Mouse (Mus musculus) urinary bladder, postnatal 25 days (tissue): ENCODE measurements around the gene Rab3ip.

Source experiments
- DNase-seq: peaks from one replicate; pipeline ENCODE4 v3.0.0; 2022; ENCODE audit warnings: low spot score

Rab3ip gene

DNA sequence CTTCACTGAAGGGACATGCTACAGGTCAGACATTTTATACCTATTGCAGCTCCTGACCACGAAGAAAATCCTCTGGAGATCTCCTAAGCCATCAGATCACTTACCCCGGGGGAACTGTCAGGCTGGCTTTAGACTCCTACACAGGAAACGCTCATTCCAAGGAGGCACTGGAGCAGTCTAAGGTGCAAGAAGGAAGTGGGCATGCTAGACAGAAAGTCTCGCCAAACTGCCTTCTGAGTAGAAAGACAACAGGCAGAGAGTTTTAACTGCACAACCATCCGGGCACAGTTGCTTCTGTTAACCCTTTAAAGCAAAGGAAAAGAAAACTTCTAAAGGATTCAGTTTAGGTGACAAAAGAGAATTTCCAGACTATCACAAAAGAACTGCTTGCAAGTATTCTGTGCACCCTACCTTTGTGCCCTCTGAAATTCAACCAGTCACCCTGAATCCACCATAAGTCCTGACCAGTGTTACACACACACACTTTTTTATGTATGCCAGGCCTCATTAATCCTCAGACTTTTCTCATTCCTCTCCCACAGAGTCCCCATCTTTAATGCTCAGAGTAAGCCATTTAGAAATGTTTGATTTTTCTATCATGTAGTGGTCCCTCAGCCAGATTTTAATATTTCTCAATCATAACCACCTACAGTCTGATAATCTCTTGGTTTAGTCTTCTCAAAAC is 7.4 kb upstream of the Rab3ip start:
- no peak for DNase-seq

GRCm38 (mm10) chr10:116956483-116957158 is 6.1 kb upstream of the Rab3ip start:
- DNase-seq = no peak

GRCm38 (mm10) chr10:116955191-116955590 is 4.6 kb upstream of the Rab3ip start:
- DNase-seq = no peak

DNA sequence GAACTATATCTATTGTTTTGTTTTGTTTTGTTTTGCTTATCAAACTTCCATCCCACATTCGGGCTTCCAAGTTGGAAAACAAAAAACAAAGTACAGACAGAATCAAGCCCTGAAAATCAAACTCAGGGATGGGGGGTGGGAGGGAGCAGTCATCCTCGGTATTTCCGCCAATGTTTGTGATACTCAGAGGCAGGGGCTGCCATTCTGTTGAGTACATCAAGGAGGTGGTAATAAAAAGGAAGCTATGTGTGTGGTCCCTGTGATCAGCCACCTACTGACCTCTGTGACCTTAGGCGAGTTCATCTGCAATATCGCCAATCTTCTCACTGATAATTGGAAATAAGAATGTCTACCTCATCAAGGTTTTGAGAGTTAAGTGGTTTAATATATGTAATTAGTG is 317 bp upstream of the Rab3ip start:
- DNase-seq = no peak

- peak; percentile 22 for DNase-seq
These were observed 1.2 kb downstream of the Rab3ip start for GRCm38 (mm10) chr10:116949111-116950008.

- DNase-seq = no peak
These were observed 2.2 kb downstream of the Rab3ip start for GRCm38 (mm10) chr10:116948414-116948813.

DNA sequence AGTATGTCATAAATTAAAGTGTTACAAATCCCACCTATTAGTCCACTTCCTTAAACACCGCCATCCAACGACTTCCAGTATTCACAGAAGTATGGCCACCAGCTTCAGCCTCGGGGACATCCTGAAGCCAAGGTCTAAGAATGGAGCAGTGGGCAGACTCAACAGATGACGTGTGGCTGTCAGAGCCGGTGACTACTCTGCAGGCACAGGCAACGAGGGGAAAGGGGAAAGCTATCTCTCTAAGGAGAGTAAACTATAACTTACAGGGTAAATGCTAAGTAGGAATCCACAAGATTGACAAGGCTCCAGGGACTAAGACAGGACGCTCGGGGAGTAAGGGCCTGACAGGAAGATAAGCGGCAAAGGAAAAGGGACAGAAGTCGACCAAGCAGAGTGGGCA is 5.6 kb downstream of the Rab3ip start:
- no peak for DNase-seq

DNA sequence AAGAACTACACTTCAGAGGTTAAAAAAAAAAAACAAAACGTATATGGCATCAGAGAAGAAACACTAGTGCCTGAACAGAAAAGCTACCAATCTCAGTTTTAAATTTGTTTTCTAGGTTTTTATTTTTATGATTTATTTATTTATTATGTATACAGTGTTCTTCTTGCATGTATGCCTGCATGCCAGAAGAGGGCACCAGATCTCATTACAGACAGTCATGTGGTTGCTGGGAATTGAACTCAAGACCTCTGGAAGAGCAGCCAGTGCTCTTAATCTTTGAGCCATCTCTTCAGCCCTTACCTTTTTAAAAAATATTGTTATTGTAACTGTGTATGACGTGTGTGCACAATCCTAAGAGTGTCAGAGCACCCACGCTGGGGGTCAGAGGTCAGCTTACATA is 6.4 kb downstream of the Rab3ip start:
- DNase-seq = no peak

- no peak for DNase-seq
These were observed 7.5 kb downstream of the Rab3ip start for GRCm38 (mm10) chr10:116943025-116943424.

- DNase-seq = no peak
These were observed 15.5 kb downstream of the Rab3ip start for GRCm38 (mm10) chr10:116935028-116935427.

DNA sequence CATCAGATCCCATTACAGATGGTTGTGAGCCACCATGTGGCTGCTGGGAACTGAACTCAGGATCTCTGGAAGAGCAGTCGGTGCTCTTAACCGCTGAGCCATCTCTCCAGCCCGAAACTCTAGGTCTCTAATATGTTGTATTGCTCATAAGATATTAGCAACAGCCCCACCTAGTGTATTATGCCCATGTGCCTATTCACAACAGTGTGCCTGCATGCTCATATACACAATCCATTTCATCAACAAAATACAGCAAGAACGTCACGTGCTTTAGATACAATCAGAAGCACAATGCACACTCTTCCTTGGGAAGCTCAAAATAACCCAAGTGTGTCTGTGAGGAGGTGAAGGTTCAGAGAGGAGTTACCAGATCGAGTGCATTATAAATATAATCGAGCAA is 16.8 kb downstream of the Rab3ip start:
- DNase-seq = no peak

DNA sequence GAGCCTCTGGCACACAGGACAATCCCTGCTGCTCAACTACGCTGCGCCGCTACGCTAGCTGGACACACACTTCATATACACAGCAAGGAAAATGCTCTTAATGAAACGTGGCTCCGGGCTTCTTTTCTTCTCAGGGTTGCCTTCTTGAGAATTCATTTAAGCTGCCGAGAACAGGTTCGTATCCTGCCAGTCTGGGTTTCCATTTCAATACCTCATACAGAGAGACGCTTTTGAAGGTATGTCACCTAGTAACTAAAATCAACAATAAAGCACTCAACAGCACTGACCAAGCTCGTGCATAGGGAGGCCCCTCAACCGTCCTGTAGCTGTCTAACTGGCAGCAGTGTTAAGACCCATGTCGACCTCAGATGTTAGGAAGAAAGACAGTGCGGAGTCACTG is 18.2 kb downstream of the Rab3ip start:
- DNase-seq = no peak

GRCm38 (mm10) chr10:116931497-116932179 is 18.9 kb downstream of the Rab3ip start:
- no peak for DNase-seq

DNA sequence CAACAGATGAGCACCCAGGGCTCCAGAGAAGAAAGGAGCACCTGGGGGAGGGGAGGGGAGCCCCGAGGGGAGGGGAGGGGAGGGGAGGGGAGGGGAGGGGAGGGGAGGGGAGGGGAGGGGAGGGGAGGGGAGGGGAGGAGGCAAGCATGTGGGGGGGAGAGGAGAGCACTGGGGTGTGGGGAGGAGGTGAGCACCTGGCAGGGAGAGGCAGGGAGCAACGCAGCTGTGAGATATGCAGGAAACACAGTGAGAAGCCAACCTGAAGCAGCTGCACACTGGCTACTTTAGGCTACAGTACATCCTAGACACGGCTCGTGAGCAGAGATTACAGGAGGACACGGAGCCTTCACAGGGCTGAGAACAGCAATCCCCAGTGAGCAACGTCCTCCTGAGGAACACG is 19.6 kb downstream of the Rab3ip start:
- DNase-seq = no peak

GRCm38 (mm10) chr10:116930506-116930905 is 20.1 kb downstream of the Rab3ip start:
- DNase-seq = no peak

DNA sequence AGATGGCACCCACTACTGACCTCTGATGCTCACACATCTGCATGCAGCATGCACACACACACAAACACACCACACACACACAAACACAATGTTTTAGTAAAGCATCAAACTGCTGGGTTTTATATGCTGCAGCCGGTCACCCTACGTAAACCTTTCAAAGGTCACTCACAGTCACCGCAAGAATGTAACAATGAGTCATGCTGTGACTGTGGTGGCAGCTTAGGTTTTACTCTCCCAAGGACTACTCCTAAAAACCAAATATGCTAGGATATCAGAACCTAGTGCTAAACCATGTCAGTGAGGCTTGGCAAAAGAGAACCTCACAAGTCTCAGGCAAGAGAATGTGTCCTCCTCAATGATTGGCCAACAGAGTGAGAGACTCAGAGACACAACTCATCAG is 21.7 kb downstream of the Rab3ip start:
- DNase-seq = no peak

GRCm38 (mm10) chr10:116926428-116927113 is 24.0 kb downstream of the Rab3ip start:
- no peak for DNase-seq

- DNase-seq = no peak
These were observed 26.7 kb downstream of the Rab3ip start for GRCm38 (mm10) chr10:116923651-116924495.

DNA sequence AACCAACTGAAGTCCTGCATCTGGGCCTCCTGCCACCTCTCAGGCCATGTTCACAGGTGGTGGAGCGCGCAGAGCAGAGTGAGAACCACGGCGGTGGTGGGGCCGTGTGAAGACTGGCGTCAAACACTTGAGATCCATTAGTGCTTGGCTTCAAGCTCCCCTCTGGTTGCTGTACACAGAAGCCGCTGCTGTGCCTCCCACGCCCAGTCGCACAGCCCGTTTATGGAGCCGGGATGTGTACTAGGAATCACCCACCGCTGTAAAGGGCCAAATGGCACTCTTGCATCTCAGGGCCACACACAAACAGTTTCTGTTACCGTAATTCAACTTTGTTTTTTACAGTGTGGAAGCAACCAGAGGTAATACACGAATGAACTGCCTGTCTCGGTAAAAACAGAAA is 28.4 kb downstream of the Rab3ip start:
- no peak for DNase-seq

- no peak for DNase-seq
These were observed 29.2 kb downstream of the Rab3ip start for GRCm38 (mm10) chr10:116921416-116921815.

DNA sequence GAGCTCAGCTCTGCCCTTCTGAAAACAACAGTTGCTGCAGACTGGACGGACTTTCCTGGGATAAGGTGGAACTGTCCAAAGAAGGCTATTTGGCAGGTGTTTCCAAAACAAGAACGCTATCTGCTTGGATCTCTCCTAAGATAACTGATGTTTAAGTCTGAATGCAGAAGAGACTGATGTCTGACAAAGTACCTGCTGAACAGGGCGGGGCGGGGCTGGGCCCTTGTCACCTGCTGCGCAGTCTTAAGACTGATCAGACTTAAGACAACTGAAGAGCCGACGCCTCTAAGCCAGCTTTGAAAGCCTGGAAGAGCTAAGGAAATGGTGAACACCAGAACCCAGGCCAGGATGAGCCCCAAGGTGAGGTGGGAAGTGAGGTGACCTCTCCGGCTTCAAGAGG is 29.9 kb downstream of the Rab3ip start:
- no peak for DNase-seq
